Mouse (Mus musculus): ENCODE results near the gene Nup188. TPM values are rescaled to one million over a fixed set of nuclear protein-coding genes. Genes with fewer than 3 reads are reported as not detected.

Nup188 gene
- 10 to 100 TPM; 19.4 to 20.5 TPM for total RNA-seq (2021)
- long read RNA-seq, experiment 1, full-length matches to known transcripts, result 4 of 10 reads
- long read RNA-seq, experiment 1, partial matches to known transcripts, result 3 of 10 reads
- long read RNA-seq, experiment 1, other reads (novel, unspliced or antisense), result 3 of 10 reads
- long read RNA-seq, experiment 2, full-length matches to known transcripts, result 3 of 3 reads
- long read RNA-seq, experiment 2, partial matches to known transcripts, result 0 of 3 reads
- long read RNA-seq, experiment 2, other reads (novel, unspliced or antisense), result 0 of 3 reads

DNA sequence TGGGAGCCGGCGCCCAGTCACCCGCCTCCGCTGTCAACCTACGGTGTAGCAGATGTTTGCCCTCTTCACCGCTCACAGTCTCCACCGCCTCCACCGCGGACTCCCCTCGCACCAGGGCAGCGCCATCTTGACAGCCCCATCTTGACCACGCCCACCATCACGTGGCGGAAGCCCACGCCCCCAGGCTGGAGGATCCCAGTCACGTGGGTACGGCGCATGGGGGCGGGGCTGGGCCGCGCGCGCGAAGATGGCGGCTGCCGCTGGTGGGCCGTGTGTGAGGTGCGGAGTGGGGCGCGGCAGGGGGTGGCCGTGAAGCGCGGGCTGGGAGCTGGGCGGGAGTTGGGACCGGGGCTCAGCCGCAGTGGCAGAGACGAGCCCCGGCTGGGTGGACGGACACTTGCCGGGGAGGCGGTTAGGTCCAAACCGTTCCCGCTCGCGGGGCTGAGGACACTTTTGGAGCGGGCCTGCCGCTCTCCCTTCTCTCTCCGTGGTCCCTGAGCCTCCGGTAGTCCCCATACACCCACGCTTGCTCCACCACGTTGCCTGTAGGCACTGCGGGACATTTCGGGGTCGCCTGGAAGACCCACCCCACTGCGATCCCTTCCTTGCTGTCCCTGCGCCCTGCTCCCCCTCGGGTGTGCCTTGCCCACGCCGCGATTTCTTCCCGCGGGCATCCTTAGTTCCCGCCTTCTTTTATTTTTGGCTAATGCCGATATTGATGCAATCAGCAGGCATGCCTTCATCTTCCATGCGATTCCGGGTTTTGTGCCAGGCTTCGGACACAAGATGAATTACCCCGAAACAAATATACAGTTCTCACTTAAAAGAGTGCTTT is at the start of gene Nup188, which contains the start of gene Dolk:
Gene Nup188 (plus strand): TSS at position 206 of the 835 bp plus-strand sequence.
Gene Dolk (minus strand): TSS at position 143 of the 835 bp plus-strand sequence.
- peak; percentile 94 to 96 for DNase-seq (ENCODE audit: low spot score in 2 of 2)

DNA sequence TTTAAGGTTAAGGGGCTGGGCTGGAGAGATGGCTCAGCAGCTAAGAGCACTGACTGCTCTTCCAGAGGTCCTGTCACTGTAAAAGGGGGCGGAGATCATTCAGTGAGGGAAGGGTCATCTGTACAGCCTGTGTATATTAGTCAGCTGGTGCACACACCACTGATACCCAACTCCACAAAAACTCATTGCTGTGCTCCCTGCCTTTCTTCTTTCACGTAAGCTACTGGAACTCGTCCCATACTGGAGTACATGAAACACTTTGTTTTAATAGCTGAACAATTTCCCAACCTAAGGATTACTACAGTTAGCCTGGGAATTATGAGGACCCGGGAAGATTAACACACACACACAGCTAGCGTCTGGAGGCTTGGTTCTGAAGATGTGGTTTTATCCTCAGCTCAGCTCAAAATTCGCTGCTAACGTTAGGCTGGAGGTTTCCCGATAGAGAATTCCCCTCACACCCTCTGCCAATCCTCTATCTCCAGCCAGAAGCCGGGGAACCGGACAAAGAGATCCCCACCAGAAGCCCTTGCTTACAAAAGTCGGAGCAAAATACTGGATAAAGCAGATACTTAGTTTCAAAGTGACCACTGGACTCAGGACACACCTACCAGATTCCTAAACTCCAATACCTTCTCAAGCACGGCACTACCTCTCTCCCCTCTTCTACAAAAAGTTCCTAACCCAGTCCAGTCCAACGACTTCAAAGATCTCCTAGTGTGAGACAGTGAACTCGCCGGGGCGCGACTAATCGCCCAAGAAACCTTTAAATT is 49.6 kb upstream of the Nup188 start:
- no peak for DNase-seq (ENCODE audit: low spot score in 2 of 2)

DNA sequence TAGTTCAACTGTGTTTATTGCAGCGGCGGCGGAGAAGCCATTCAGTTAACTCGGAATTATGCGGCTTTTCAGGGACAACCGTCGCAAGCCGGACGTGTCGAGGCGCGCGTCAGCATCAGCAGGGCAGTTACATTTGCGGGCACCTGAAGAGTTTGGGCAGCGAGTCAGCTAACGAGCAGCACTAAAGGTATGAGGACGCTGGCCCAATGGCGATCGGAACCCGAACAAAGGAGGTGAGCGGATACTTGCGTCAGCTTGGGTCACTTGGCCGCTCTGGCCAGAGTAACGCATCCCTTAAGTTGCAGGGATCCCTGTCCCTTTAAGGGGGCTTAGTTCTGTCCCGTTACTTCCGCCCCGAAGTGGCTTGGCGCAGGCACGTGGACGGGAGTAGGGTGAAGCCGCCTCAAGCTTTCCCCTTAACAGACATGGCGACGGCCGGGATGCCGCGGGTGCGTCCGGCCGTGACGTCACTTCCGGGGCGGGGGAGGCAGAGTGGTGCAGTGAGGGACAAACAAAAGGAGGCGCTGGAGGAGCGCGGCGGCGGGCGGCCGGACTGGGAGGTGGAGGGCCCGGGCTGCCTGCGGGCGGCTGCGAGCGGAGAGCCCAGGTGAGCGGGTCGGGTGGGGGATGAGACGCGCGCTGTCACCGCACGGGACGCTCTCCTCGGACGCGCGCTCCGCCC is 48.9 kb upstream of the Nup188 start, which contains the start of gene Lrrc8a:
Gene Lrrc8a (plus strand): TSS at position 517 of the 682 bp plus-strand sequence.
- DNase-seq (ENCODE audit: low spot score in 2 of 2), result peak; percentile 99 to 100

DNA sequence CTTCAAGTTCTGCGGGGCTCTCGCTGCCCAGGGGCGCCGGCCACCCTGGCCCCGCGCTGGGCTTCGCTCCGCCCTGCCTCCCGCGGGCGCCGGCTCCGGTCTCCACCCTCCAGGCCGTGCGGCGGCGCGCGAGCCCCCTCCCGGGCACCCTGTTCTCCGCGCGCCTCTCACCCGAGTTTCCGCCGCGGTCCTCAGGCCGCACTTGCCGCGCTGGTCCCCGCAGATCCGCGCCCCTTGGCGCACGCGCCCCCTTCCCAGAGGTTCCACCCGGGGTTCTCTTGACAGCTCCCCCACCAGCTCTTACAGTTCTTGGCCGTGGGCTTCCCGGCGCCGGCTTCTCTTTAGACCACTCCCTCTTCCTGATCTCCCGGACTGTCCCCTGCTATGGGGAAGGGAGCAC is 48.3 kb upstream of the Nup188 start:
- DNase-seq (ENCODE audit: low spot score in 2 of 2), result peak; percentile 60 to 67

DNA sequence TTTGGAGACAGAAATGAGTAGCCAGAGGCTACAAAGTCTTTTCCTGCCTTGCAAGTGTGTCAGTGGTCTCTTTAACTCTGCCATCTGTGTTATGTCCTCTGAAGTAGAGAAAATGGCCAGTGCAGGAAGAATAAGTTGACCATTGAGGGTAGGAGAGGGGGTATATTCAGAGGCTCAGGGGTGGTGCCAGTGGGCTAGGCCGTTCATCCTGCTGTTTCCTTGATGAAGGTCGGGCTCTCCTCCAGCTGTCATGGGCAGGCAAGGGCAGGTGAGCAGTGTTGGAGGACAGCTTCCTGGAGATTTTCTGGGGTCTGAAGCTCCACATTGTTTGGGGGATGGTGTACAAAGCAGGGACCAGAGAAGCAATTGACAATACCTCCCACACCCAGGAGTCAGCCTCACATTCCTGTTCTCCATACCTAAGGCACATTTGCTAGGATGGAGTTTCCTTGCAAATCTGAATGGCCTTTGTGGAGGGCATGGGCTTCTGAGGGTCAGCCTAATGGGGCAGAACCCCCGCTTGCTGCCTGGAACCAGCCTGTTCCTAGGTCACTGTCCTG is 47.2 kb upstream of the Nup188 start:
- DNase-seq (ENCODE audit: low spot score in 2 of 2), result no peak

DNA sequence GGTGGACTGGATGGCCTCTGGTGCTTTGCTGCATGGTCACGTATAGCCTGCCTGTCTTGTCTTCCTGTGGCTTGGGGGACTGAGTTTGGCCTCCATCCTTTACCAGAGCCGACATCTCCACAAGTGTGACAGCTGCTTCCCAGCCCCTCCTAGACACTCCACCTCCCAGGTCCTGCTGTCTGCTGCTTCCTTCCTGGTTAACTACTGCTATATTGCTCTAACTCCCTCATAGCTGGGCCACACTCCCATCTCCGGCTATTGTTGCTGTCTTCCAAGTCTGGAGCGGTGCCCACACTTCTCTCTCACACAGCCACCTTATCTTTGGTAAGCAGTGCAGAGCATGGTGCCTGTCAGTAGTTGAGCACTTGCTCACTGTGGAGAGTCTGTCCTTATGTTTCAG is 46.4 kb upstream of the Nup188 start:
- no peak for DNase-seq (ENCODE audit: low spot score in 2 of 2)

DNA sequence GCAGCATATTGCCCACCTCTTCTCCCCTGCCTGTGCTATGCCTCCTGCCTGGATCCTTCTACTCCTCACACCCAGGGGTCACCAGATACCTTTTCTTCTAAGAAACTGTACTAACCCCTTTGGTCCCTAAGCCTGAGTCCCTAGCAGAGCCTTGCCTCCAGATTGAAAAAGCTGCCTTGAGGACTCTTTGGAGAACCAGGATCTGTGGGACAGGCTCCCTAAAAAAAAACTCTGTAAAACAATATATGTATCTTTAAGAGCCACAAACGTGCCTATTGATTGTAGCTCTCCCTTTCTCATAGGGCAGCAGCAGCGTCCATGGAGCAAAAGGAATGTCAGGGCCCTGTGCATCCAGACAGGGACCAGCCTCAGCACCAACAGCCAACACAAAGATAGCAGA is 45.9 kb upstream of the Nup188 start, which contains the start of gene Gm28035:
Gene Gm28035 (plus strand): TSS at position 301 of the 400 bp plus-strand sequence.
- DNase-seq (ENCODE audit: low spot score in 2 of 2), result no peak

DNA sequence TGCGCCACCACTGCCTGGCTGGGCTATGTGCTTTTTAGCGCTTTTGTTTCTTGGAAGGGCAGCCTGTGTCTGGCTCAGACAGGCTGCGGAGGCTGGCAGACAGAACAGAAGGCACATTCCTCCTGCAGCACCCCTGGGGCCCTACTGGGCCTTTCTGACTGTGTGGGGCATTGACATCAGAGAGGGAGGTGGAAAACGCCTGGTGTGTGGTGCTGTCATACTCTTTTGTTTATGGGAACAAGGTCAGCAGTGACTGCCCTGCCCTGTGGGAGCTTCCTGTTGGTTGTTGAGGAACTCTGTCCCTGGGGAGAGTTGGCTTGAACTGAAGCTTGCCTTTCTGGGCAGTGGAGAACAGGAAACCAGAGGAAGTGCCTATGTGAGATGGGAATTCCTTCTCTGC is 43.7 kb upstream of the Nup188 start:
- DNase-seq (ENCODE audit: low spot score in 2 of 2), result no peak

DNA sequence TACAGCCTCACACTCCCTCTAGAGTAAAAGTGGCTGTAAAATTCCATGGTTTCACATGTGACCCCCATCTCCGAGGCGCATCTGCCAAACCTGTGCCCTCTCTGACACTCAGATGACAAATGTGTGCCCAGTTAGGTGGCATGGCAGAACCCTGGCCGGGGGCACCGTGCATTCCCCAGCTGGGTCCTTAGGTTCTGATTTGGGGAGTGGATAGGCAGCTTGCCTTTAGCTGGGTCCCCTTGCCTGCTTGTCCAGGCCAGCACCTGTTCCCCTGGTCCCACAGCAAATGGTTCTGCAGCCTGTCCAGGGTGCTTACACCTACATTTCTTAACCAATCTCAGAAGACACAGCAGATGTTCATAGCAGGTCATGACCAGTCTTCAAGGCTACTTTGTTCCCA is 42.8 kb upstream of the Nup188 start:
- DNase-seq (ENCODE audit: low spot score in 2 of 2), result no peak

DNA sequence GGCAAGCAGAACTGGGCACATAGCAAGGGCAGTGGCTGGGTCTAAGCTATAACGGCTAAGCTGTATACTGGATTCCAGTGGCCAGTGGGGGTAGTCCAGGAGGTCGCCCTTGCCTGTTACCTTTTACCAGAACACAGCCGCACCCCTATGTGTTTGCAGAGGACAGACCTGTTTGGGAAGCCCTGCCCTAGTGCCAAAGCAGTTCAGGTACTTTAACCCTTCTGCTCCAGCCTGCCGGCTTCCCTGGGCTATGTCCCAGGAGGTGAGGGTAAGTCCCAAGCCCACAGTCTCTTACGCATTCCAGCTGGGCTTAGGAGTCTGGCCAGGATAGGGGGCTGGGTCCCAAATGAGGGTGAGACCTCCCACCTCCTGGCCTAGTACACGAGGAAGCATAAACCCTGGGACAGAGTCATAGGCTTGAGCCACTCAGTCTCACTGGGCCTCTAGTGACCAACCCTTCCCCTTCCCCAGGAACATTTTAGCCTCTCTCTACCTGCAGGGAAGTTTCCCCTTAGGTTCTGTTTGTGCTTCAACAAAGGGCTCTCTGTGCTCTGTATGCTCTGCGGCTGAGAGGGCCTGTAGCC is 41.5 kb upstream of the Nup188 start:
- no peak for DNase-seq (ENCODE audit: low spot score in 2 of 2)

DNA sequence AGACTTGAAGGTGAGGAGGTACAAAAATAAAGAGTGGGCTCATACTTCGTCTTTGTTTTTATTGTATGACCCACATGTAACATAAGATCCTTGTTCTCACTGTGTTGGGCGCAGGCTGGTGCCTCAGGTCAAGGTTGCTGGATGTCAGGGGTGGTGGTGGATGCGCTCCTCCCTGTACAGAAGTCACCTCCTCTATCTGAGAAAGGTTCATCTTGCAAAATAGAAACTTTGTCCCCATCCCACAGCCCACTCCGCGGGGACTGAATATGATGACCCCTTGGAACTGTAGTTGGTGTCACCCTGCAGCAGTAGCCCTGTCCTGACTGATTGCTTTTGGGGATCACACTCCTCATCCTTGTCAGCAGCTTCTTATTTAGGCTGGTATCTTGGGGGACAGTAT is 39.2 kb upstream of the Nup188 start:
- DNase-seq (ENCODE audit: low spot score in 2 of 2), result no peak

DNA sequence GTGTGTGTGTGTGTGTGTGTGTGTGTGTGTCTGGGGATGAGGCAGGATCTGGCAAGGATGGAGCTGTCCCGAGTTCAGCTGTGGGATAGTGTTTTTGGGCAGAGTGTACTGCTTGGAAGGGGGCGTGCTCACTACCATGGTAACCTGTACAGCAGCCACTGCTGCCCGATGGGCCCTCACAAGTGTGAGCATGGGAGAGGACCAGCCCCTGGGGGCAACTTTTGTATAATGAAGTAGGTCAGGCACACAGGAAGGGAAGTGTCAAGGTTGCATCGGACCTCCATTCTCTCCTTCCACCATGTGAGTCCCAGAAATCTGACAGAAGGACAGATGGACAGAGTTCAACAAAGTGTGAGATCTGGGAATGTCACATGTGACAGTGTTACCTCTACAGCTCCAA is 38.5 kb upstream of the Nup188 start:
- no peak for DNase-seq (ENCODE audit: low spot score in 2 of 2)

DNA sequence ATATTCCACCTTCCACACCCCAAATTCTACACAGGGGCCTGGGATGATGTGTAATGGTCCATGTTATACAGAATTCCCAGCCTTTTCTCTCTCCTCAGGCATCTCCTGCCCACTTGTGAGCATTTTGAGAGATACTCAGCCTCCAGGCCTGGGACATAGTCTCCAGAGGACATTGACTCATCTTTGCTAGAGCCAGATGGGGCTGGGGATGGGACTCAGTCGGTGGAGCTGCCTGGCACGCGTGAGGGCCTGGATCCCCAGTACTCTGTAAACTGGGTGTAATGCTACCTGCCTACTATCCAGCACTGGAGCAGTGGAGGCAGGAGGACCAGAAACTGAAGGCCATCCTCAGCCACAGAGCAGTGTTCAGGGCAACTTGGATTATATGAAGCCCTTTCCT is 37.0 kb upstream of the Nup188 start:
- DNase-seq (ENCODE audit: low spot score in 2 of 2), result no peak

DNA sequence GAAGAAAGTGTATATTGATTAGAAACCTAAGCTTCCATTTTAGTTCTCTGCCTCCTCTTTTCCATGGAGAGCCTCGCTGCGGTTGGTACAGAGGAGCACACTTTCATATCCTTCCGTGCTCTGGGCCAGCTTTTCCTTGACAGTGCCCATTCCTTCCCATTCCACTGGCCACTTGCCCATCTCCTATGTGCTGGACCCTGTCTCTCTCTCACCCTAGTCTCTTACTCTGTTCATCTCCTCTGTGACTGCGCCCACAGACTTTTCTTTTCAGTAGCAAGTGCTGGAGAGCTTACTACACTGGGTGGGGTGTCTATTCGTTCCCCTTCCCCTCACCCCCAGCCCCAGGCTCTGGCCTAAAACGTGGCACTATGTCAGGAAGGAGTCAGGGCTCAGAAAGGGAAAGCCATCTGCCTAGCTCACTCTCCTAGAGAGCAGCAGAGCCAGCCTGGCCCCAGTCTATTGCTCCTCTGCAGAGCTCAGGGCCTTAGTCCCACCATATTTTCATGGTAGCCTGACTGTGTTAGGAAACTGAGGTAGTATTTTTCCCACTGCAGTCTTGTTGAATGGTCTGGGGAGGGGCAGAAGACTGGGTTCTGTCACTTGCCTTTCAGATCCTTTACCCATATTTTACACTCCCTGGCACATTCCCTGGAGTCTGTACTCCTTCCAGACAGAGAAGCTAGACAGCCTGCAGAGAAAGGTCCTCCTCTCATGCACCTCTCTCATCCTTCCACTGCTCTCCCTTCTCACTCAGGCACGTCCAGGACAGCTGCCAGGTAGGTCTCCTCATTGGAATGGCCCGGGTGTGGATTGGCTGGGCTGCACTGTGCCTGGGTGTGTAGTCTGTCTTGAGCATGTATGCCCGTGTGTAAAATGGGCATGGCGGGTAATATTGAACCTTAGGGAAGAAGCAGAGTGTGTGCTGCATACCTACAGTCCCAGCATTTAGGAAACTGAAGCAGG is 35.8 kb upstream of the Nup188 start:
- DNase-seq (ENCODE audit: low spot score in 2 of 2), result no peak

DNA sequence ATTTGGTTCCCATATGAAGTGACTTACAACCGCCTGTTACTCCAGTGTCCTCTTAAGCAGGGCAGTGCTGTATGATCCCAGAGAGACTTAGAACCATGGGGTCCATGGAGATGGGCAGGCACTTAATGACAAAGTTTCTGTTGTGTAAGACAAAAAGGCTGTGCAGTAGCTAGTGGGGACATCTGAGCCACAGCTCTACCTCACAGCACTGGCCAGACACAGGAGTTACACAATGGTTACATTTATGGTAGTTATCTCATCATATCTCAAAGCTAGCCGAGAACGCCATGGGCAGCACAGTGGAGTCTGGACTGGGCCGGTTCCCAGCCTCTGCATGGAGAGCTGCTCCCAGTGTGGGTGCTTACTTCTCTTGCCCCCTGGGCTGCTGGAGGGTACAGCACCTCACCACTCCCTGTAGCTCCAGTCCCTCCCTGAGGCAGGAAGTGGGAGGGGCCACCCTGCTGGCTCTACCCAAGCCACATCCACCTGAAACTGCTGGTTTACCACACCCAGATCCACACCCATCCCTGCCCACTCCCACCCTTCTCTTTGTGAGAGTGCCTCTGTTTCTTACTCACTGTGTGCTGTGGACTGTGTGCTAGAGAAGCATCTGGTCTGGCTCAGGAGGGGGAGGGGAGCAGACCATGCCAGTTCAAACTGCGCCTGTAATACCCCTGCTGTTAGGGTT is 34.6 kb upstream of the Nup188 start:
- DNase-seq (ENCODE audit: low spot score in 2 of 2), result no peak

DNA sequence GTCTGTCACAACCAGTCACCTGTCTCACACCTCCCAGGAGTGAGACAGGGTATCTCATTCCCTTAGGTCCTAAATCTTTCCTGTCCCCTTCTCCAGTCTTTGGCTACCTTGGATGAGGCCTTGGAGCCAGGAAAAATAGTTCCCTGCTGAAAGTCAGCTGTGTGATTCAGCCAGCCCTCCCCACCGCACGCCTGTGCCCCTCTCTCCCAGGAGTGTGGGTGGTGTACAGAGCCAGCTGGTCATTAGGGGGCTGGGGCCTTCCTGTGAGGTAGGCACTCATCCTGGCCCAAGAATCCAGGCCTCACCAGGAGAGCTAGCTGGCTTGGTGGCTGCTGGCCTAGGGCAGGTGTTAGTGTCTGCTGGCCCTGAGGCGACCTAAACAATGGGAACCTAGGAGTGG is 33.7 kb upstream of the Nup188 start:
- DNase-seq (ENCODE audit: low spot score in 2 of 2), result no peak

DNA sequence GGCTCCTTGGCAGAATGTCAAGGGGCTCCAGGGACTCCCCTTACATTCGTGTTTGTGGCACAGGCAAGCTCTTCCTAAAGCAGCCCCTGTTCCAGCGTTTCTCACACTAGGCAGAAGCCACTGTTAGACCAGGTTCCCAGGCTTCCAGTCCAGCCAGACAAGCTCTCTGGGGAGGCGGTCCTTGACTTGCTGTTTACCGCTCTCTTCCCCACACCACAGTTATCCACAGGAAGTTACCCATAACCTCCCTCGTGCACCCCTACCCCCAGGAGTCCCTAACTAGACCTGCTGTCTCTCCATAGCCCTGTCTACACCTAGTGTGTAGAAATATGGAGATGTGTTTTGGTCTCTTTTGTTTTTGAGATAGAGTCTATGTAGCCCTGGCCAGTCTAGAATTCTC is 32.4 kb upstream of the Nup188 start:
- DNase-seq (ENCODE audit: low spot score in 2 of 2), result no peak

DNA sequence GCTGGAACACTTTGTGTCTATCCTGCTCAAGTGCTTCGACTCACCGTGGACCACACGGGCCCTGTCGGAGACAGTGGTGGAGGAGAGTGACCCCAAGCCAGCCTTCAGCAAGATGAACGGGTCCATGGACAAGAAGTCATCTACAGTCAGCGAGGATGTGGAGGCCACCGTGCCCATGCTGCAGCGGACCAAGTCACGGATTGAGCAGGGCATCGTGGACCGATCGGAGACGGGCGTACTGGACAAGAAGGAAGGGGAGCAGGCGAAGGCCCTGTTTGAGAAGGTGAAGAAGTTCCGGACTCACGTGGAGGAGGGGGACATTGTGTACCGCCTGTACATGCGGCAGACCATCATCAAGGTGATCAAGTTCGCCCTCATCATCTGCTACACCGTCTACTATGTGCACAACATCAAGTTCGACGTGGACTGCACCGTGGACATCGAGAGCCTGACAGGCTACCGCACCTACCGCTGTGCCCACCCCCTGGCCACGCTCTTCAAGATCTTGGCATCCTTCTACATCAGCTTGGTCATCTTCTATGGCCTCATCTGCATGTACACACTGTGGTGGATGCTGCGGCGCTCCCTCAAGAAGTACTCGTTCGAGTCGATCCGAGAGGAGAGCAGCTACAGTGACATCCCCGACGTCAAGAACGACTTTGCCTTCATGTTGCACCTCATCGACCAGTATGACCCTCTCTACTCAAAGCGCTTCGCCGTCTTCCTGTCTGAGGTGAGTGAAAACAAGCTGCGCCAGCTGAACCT is 30.4 kb upstream of the Nup188 start:
- no peak for DNase-seq (ENCODE audit: low spot score in 2 of 2)
